Mouse (Mus musculus) intestine, embryonic 16.5 days (tissue): ENCODE measurements around the gene Gm9821. TPM values are rescaled to one million over a fixed set of nuclear protein-coding genes. Genes with fewer than 3 reads are reported as not detected.

Experiments
- ATAC-seq: fragments of 200-750 bp; cut with Nextera tagmentation; 2 replicates; pipeline ENCODE4 v1.8.0; 2017; ENCODE audit warnings: moderate TSS enrichment, moderate library complexity
- H3K27ac ChIP-seq: fragments of 300-500 bp; sonication (generic); 2 replicates; pipeline ENCODE4 v1.5.1; 2014; ENCODE audit warnings: mild to moderate bottlenecking, low read length
- H3K27me3 ChIP-seq: fragments of 300-500 bp; sonication (generic); replicated peaks from 2 replicates; pipeline ENCODE4 v1.6.1; 2014; ENCODE audit warnings: low read length, control low read depth, mixed read lengths; ENCODE audit not compliant: control insufficient read depth, insufficient read depth
- H3K36me3 ChIP-seq: fragments of 300-500 bp; sonication (generic); 2 replicates; pipeline ENCODE4 v1.6.1; 2014; ENCODE audit warnings: low read length, control low read depth; ENCODE audit not compliant: control insufficient read depth, insufficient read depth
- H3K4me1 ChIP-seq: fragments of 300-500 bp; sonication (generic); 2 replicates; pipeline ENCODE4 v1.6.1; 2014; ENCODE audit warnings: low read length, control low read depth, mixed read lengths; ENCODE audit not compliant: control insufficient read depth, insufficient read depth
- H3K4me2 ChIP-seq: fragments of 300-500 bp; sonication (generic); 2 replicates; pipeline ENCODE4 v1.6.1; 2014; ENCODE audit warnings: low read depth, low read length, control low read depth
- H3K4me3 ChIP-seq: fragments of 300-500 bp; sonication (generic); 2 replicates; pipeline ENCODE4 v1.5.1; 2014; ENCODE audit warnings: mild to moderate bottlenecking, low read length
- H3K9ac ChIP-seq: fragments of 300-500 bp; sonication (generic); 2 replicates; pipeline ENCODE4 v1.6.1; 2014; ENCODE audit warnings: low read depth, low read length
- H3K9me3 ChIP-seq: fragments of 300-500 bp; sonication (generic); 2 replicates; pipeline ENCODE4 v1.6.1; 2016; ENCODE audit warnings: low read length, control low read depth; ENCODE audit not compliant: control insufficient read depth
- WGBS: fragments of 180-500 bp; shearing (Covaris S2); extraction: QIAGEN DNeasy Blood & Tissue Kit; methylation state at CpG from one replicate; pipeline ENCODE4 v1.1.7; 2014; 5-methylcytosine and 5-hydroxymethylcytosine counted together
- polyA plus RNA-seq: library from polyadenylated mRNA; unstranded; fragments of >200 nt; fragmentation: Nextera tagmentation; extraction: Ambion mirVana; gene quantifications from 2 replicates; pipeline ENCODE4 v1.2.1, GENCODE M21; 2015

Gene Gm9821
- polyA plus RNA-seq: 0.28 and 0.55 TPM in 2 replicates

DNA sequence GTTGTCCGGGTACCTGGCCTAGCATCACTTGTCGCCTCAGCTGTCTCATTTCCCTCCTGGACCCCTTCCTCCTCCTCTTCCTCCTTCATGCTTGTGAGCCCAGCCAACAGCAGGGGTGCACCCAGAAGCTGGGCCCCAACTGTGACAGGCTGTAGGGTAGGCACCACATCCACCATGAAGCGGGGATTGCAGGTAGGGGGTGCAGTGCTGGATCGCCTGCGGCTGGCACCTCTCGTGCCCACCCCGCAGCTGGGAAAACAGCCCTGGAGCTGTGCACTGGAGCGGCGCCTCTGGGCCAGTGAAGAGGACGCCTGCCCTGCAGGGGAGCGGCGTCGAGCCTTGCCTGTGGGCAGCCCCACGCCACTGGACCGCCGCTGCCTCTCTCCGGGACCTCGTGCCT is at the start of gene Gm9821:
Gm9821 (plus strand) TSS at position 221 of the 400 bp plus-strand sequence.
- H3K4me3 ChIP-seq: no peak within 1 kb of the TSS
- peaks cover 62% of the 10 kb centered on the region for H3K4me1 ChIP-seq
- no peaks in the 10 kb centered on the region for H3K27me3 ChIP-seq
- H3K36me3 ChIP-seq: peaks cover 10% of the 10 kb centered on the region
- no peak for ATAC-seq
- no peak within 1 kb of the TSS for H3K4me2 ChIP-seq
- 93% methylated on average over 18 of the region's 18 CpGs for WGBS
- no peaks in the 10 kb centered on the region for H3K9me3 ChIP-seq
- H3K9ac ChIP-seq: 0 out of 2 replicates have a peak within 1 kb of the TSS, but pooled peaks have one; percentile 43
- H3K27ac ChIP-seq: peak within 1 kb of the TSS; percentile 43; the same call in 1 of the 2 replicates

DNA sequence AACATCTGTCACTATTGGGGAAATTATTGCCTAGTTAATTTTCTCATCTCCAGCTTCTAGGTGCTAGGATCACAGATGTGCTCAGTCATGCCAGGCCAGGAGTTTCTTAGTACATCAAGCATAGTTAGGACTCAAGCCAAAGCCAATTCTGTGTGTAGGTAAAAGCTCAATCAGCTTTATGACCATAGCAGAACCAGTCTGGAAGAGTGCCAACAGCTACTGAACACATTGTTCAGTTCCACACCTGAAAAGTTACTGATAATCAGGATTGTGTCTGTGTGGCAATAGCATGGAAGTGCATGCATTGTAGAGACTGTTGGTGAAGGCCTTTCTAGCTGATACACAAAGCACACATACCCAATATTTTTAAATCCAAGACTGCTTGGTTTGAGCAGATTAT is 47.5 kb upstream of the Gm9821 start:
- H3K4me1 ChIP-seq: peaks cover 4% of the 10 kb centered on the region
- no peak overlapping the region for H3K27ac ChIP-seq
- ATAC-seq: peak; percentile 78

DNA sequence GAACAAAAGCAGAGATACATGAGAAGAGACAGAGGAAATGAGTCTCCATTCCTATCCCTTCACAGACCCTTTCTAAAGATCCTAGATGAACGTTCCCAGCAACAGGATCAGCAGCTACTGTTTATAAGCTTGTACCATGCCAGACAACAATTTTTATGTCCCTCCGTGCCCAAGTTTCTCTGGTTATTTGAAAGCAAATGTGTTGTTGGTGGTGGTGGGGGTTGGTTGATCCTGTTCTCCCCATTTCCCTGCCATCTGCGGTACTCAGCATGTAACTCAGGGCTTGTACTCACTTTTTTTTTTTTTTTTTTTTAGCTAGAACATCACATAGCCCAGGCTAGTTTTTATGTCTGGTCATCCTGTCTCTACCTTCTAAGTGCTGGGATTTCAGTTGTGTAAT is 46.4 kb upstream of the Gm9821 start:
- 87% methylated on average over 3 of the region's 3 CpGs for WGBS
- ATAC-seq: no peak

More for the DNA sequence above, 47.5 kb upstream of the Gm9821 start:
- H3K9ac ChIP-seq: no peak overlapping the region
- H3K4me3 ChIP-seq: no peak overlapping the region
- no peaks in the 10 kb centered on the region for H3K27me3 ChIP-seq
- H3K9me3 ChIP-seq: no peaks in the 10 kb centered on the region
- no peaks in the 10 kb centered on the region for H3K36me3 ChIP-seq
- H3K4me2 ChIP-seq: no peak overlapping the region

DNA sequence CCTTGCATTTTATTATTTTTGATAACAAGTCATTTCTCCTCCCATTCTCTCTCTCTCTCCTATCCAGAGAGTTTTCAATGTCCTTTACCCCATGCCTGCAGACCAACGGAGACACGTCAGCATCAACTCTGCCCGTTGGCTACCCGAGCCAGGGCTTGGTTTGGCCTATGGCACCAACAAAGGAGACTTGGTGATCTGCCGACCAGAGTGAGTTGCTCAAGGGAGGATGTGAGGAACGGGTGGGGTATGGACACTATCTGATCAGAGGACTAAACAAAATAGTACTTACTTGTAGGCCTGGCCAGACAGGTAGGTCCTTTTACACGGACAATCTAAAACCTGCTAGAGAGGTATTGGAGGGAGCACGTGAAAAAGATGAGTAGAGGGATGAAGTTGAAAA is 45.1 kb upstream of the Gm9821 start:
- Histone ChIP-seq H3K27ac (no peak overlapping the region), H3K9ac (no peak overlapping the region), H3K4me1 (peaks cover 4% of the 10 kb centered on the region), H3K4me3 (no peak overlapping the region), H3K36me3 (no peaks in the 10 kb centered on the region), H3K4me2 (no peak overlapping the region), H3K9me3 (no peaks in the 10 kb centered on the region), H3K27me3 (no peaks in the 10 kb centered on the region)
- WGBS: 93% methylated on average over 8 of the region's 8 CpGs
- no peak for ATAC-seq

More for the DNA sequence above, 46.4 kb upstream of the Gm9821 start:
- peaks cover 4% of the 10 kb centered on the region for H3K4me1 ChIP-seq
- no peak overlapping the region for H3K4me2 ChIP-seq
- H3K9me3 ChIP-seq: no peaks in the 10 kb centered on the region
- no peaks in the 10 kb centered on the region for H3K27me3 ChIP-seq
- H3K36me3 ChIP-seq: no peaks in the 10 kb centered on the region
- no peak overlapping the region for H3K27ac ChIP-seq
- no peak overlapping the region for H3K4me3 ChIP-seq
- H3K9ac ChIP-seq: no peak overlapping the region

DNA sequence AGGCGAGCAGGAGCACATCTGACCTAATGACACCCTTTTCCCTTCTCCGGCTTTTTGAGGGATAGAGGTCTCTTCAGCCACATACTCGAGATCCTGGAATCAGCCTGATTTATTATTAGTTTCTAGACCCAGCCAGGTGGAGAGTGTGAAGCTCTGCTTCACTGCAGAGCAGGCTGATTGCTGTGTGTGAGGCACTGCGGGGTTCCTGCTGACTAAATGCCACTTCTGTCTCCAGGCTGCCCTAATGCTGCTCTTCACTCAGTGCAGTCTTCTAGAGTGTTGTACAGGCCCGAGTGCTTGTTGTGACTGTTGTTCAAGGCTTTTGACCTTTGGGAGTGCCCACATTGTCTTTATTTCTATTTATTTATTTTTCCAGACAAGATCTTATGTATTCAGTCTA is 43.2 kb upstream of the Gm9821 start:
- H3K4me2 ChIP-seq: no peak overlapping the region
- peaks cover 4% of the 10 kb centered on the region for H3K4me1 ChIP-seq
- no peaks in the 10 kb centered on the region for H3K9me3 ChIP-seq
- no peak overlapping the region for H3K9ac ChIP-seq
- ATAC-seq: no peak
- no peaks in the 10 kb centered on the region for H3K27me3 ChIP-seq
- H3K36me3 ChIP-seq: 0 out of 2 replicates have a peak, but pooled peaks cover 5% of the 10 kb centered on the region
- 64% methylated on average over 5 of the region's 5 CpGs for WGBS
- H3K27ac ChIP-seq: no peak overlapping the region
- no peak overlapping the region for H3K4me3 ChIP-seq

GRCm38 (mm10) chr2:91903171-91903925 is 42.2 kb upstream of the Gm9821 start:
- no peak for ATAC-seq
- H3K9me3 ChIP-seq: no peaks in the 10 kb centered on the region
- 0 out of 2 replicates have a peak, but pooled peaks cover 5% of the 10 kb centered on the region for H3K36me3 ChIP-seq
- H3K4me1 ChIP-seq: peaks cover 4% of the 10 kb centered on the region; the same call in 1 of the 2 replicates
- no peak overlapping the region for H3K27ac ChIP-seq
- no peaks in the 10 kb centered on the region for H3K27me3 ChIP-seq
- 92% methylated on average over 3 of the region's 3 CpGs for WGBS
- no peak overlapping the region for H3K4me2 ChIP-seq
- H3K4me3 ChIP-seq: no peak overlapping the region
- no peak overlapping the region for H3K9ac ChIP-seq

DNA sequence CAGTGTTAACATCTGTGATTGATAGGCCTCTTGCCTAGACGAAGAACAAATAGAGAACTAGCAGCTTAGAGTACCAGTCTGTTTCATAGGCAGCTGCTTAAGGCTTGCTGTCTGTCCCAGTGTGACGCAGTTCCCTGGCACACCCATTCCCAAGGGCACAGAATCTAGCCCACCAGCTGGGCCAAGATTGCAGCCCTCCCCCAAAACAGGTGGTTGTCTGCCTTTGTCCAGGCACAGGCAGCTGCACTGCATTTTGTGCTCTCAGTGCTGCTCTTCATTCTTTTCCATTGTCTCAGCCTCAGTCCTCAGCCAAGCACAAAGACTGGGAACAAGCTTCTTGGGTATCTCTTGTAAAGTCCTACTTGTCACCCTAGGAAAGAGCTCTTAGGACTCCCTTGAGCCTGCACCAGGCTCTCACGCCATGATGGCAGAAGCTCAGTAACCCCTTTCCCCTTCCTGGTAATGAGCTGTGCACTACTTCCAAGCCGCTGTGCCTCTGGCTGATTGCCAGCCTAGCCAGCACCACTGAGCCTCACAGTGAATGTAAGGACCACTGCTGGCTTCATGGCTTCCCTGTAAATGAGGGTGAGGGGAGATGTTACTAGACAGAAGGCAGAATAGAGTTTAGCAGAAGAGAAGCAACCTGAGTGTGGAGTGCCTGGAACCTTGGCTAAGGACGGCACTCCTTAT is 40.7 kb upstream of the Gm9821 start:
- Histone ChIP-seq H3K27me3 (no peaks in the 10 kb centered on the region), H3K36me3 (0 out of 2 replicates have a peak, but pooled peaks cover 5% of the 10 kb centered on the region), H3K4me2 (no peak overlapping the region), H3K4me3 (no peak overlapping the region), H3K4me1 (peaks cover 4% of the 10 kb centered on the region; the same call in 1 of the 2 replicates), H3K27ac (no peak overlapping the region), H3K9ac (no peak overlapping the region), H3K9me3 (no peaks in the 10 kb centered on the region)
- no peak for ATAC-seq
- WGBS: 72% methylated on average over 5 of the region's 5 CpGs

DNA sequence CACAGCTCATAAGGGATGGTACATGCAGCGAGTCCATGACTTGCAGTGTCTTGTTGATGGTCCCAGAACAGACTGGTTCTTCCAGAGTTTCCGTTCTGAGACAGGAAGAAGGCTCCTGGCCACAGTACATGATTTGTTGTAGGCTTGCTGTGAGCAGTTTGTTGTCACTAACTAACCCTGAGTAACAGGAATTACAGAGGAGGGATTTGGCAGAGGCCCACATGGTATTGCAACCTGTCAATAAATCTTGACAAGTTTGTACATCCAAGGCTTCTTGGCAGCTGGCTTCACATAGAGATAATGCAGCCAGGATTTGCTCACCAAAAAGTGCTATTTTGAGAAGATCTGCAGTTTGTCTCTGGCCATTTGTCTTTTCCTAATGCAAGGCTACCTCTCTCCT is 39.4 kb upstream of the Gm9821 start:
- H3K27ac ChIP-seq: no peak overlapping the region
- H3K9ac ChIP-seq: no peak overlapping the region
- 0 out of 2 replicates have a peak, but pooled peaks cover 5% of the 10 kb centered on the region for H3K36me3 ChIP-seq
- 89% methylated on average over 2 of the region's 2 CpGs for WGBS
- no peak overlapping the region for H3K4me2 ChIP-seq
- peaks cover 4% of the 10 kb centered on the region; the same call in 1 of the 2 replicates for H3K4me1 ChIP-seq
- no peaks in the 10 kb centered on the region for H3K27me3 ChIP-seq
- ATAC-seq: no peak
- no peak overlapping the region for H3K4me3 ChIP-seq
- no peaks in the 10 kb centered on the region for H3K9me3 ChIP-seq

GRCm38 (mm10) chr2:91912616-91913015 is 32.9 kb upstream of the Gm9821 start:
- H3K9ac ChIP-seq: no peak overlapping the region
- no peak overlapping the region for H3K4me2 ChIP-seq
- H3K27ac ChIP-seq: no peak overlapping the region
- H3K4me1 ChIP-seq: no peaks in the 10 kb centered on the region
- peaks cover 5% of the 10 kb centered on the region for H3K36me3 ChIP-seq
- H3K9me3 ChIP-seq: no peaks in the 10 kb centered on the region
- ATAC-seq: no peak
- no peaks in the 10 kb centered on the region for H3K27me3 ChIP-seq
- no peak overlapping the region for H3K4me3 ChIP-seq
- 63% methylated on average over 3 of the region's 3 CpGs for WGBS
